Mouse (Mus musculus): ENCODE data around the gene Rnaseh2a. TPM values are rescaled to one million over a fixed set of nuclear protein-coding genes. Genes with fewer than 3 reads are reported as not detected.

Gene Rnaseh2a
- total and polyA plus RNA-seq, 3 experiments, result 71.6 to 115 (median 83.1) TPM

DNA sequence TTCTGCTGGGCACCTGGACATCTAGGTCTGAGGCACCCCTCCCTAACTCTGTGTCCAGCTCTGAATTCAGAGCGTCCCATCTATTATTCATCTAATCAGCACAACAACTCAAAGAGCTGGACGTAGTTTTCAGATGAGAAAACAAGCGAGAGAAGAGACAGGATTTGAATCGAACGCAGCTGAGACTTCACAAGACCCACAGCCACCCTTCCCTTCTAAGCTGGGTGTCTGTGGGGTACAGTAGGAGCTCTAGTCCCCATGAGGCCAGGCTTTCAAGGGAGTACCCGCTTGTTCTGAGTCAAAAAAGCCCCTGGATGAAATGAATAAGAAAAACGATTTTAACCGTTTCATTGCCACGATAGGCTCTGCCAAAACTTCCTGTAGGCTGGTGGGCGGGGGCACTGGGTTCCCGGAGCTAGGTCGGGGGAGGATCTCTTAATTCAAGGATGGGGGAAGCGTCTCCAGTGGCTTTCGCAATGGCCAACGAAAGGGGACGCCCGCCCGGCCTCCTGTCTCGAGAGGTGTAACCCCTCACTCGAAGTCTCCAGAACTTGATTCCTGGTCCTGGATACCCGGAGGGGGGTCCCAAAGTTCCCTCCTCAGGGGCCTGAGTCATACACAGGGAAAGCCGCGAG lies 15.6 kb upstream of the Rnaseh2a start (continued):
- TF ChIP-seq ZNF384 (IDR thresholded peaks at IDR 0.05; ENCODE audit: low read depth, low read length) (no peak), SMC3 (IDR thresholded peaks at IDR 0.05; ENCODE audit: low read depth, low read length) (no peak), JUND (conservative IDR thresholded peaks at IDR 0.05; ENCODE audit: low read depth, low read length) (no peak), EP300 (IDR thresholded peaks at IDR 0.05; ENCODE audit: low read length) (peak; percentile 39; the same call in 1 of the 2 replicates), USF2 (conservative IDR thresholded peaks at IDR 0.05; ENCODE audit: low read depth, low read length) (no peak)

DNA sequence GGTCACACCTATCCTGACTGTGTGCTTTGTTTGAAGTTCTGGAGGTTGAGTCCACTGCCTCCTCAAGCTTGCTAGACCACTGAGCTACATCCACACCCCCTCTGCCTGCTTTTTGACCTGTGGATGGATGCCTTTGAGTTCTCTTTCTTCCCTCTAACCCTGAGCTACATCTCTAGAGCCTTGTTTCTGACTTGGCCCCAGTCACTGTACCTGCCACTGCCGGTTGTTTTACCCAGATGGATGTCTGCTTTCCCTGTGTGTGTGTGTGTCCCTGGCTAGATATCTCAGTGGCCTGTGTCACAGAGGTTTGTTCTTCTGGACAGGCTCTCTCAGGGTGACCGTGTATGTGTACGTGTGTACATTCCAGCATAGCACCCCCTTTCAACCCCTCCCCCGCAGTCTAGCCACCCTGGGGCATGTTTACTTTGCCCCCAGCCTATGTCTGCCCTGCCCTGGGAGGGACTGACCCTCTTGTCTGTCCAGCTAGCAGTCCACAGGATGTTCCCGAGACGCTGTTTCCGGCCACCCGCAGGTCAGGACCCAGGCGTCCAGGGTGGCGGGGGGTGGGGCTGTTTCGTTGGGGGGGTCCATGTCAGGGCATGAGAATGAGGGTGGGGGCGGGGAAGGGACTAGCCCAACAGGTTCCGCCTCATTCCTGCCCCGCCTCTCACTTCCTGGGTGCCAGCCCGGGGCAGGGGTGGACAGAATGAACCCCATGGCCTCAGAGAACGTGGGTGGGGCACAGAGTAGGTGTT lies 14.9 kb upstream of the Rnaseh2a start:
- TF ChIP-seq NELFE (IDR thresholded peaks at IDR 0.05; ENCODE audit: low read depth, low read length), result no peak
- TF ChIP-seq ELF1 (IDR thresholded peaks at IDR 0.05; ENCODE audit: low read depth, low read length), result peak; percentile 85
- TF ChIP-seq UBTF (IDR thresholded peaks at IDR 0.05; ENCODE audit: low read depth, low read length), result no peak
- TF ChIP-seq CTCF (conservative IDR thresholded peaks at IDR 0.05 in 1 of 2, IDR thresholded peaks at IDR 0.05 in 1 of 2; ENCODE audit: low read depth in 2 of 2, low read length in 2 of 2), result no peak
- TF ChIP-seq POLR2A (IDR thresholded peaks at IDR 0.05; ENCODE audit: low read depth, low read length), result 0 out of 2 replicates have a peak, but pooled peaks have one; percentile 59
- no peak for TF ChIP-seq RAD21 (IDR thresholded peaks at IDR 0.05; ENCODE audit: low read depth, low read length)
- TF ChIP-seq ZC3H11A (IDR thresholded peaks at IDR 0.05; ENCODE audit: low read depth, low read length), result no peak
- peak; percentile 35; the same call in 1 of the 2 replicates for TF ChIP-seq MXI1 (IDR thresholded peaks at IDR 0.05; ENCODE audit: low read depth, low read length)
- TF ChIP-seq TBP (conservative IDR thresholded peaks at IDR 0.05; ENCODE audit: low read depth, low read length), result no peak
- peak; percentile 41; the same call in 1 of the 2 replicates for TF ChIP-seq TCF12 (IDR thresholded peaks at IDR 0.05; ENCODE audit: low read depth, low read length)
- TF ChIP-seq IRF4 (IDR thresholded peaks at IDR 0.05; ENCODE audit: low read depth, low read length), result no peak; the same call in 1 of the 2 replicates
- no peak for TF ChIP-seq ZKSCAN1 (IDR thresholded peaks at IDR 0.05; ENCODE audit: borderline replicate concordance, low read depth, low read length)
- TF ChIP-seq NRF1 (IDR thresholded peaks at IDR 0.05; ENCODE audit: low read depth, low read length), result no peak
- peak; percentile 25; the same call in 1 of the 2 replicates for TF ChIP-seq BHLHE40 (IDR thresholded peaks at IDR 0.05; ENCODE audit: low read depth, low read length)
- no peak for TF ChIP-seq RCOR1 (conservative IDR thresholded peaks at IDR 0.05; ENCODE audit: low read depth, low read length)
- peak; percentile 27; the same call in 1 of the 2 replicates for TF ChIP-seq MEF2A (IDR thresholded peaks at IDR 0.05; ENCODE audit: borderline replicate concordance, low read depth, low read length)
- no peak for TF ChIP-seq GABPA (IDR thresholded peaks at IDR 0.05; ENCODE audit: insufficient replicate concordance, low read depth, low read length)
- no peak for TF ChIP-seq MAFK (IDR thresholded peaks at IDR 0.05; ENCODE audit: insufficient replicate concordance, low read length)
- TF ChIP-seq CHD1 (IDR thresholded peaks at IDR 0.05; ENCODE audit: low read depth, low read length), result peak; percentile 8; the same call in 1 of the 2 replicates
- TF ChIP-seq USF2 (conservative IDR thresholded peaks at IDR 0.05; ENCODE audit: low read depth, low read length), result no peak
- TF ChIP-seq SIN3A (IDR thresholded peaks at IDR 0.05; ENCODE audit: low read length), result no peak
- no peak for TF ChIP-seq MAX (IDR thresholded peaks at IDR 0.05; ENCODE audit: low read length)
- TF ChIP-seq E2F4 (IDR thresholded peaks at IDR 0.05; ENCODE audit: insufficient replicate concordance, low read depth, low read length), result no peak
- no peak for TF ChIP-seq ZMIZ1 (IDR thresholded peaks at IDR 0.05; ENCODE audit: low read depth, low read length)
- TF ChIP-seq USF1 (IDR thresholded peaks at IDR 0.05; ENCODE audit: low read depth, low read length), result no peak
- TF ChIP-seq EP300 (IDR thresholded peaks at IDR 0.05; ENCODE audit: low read length), result no peak
- TF ChIP-seq MAZ (IDR thresholded peaks at IDR 0.05; ENCODE audit: low read depth, low read length), result peak; percentile 88
- no peak for TF ChIP-seq JUND (conservative IDR thresholded peaks at IDR 0.05; ENCODE audit: low read depth, low read length)
- no peak for TF ChIP-seq ZNF384 (IDR thresholded peaks at IDR 0.05; ENCODE audit: low read depth, low read length)
- no peak for TF ChIP-seq HCFC1 (IDR thresholded peaks at IDR 0.05; ENCODE audit: low read depth, low read length)
- TF ChIP-seq ETS1 (conservative IDR thresholded peaks at IDR 0.05; ENCODE audit: low read depth, low read length), result peak; percentile 46; the same call in 1 of the 2 replicates
- peak; percentile 65 for TF ChIP-seq CHD2 (IDR thresholded peaks at IDR 0.05; ENCODE audit: low read length)
- dilution Hi-C loops (cut with MboI; ENCODE audit: extremely low pct_ligation_motif_present, extremely low pct_unique_long_range_greater_than_20kb, low sequenced_read_pairs), result no loop called here
- peak; percentile 62 for DNase-seq (ENCODE audit: extremely low read depth)
- H3K4me1 ChIP-seq (ENCODE audit: control insufficient read depth in 1 of 2, insufficient read depth in 2 of 2), result peaks cover 45 to 69% of the 10 kb centered on the region in 2 experiments
- peak overlapping the region; percentile 89 for H3K9ac ChIP-seq (ENCODE audit: insufficient read depth, low read depth)
- peak overlapping the region; percentile 90 for H3K4me2 ChIP-seq (ENCODE audit: insufficient read depth, low read depth, poor library complexity, severe bottlenecking)
- peak overlapping the region; percentile 94 for H3K27ac ChIP-seq (ENCODE audit: insufficient read depth, low read depth)
- H3K36me3 ChIP-seq (replicated peaks in 1 of 2; ENCODE audit: control insufficient read depth in 1 of 2, insufficient read depth in 1 of 2, low read length in 1 of 2), result no peaks in the 10 kb centered on the region
- in situ Hi-C loops (cut with MboI; ENCODE audit: low pct_ligation_motif_present, low pct_unique_long_range_greater_than_20kb, low sequenced_read_pairs), result no loop called here
- no peaks in the 10 kb centered on the region for H3K79me2 ChIP-seq (replicated peaks; ENCODE audit: control insufficient read depth, extremely low read depth, insufficient read depth, poor library complexity, severe bottlenecking)
- no peaks in the 10 kb centered on the region for H3K27me3 ChIP-seq (replicated peaks)
- peak overlapping the region; percentile 44 to 64 (median 56) for H3K4me3 ChIP-seq (replicated peaks in 1 of 3; ENCODE audit: low read depth in 2 of 3, low read length in 2 of 3, poor library complexity in 1 of 3)
- H3K9me3 ChIP-seq (replicated peaks; ENCODE audit: low read length), result no peaks in the 10 kb centered on the region

Measured in CH12.LX (cell line).